Mouse (Mus musculus) MEL (cell line): ENCODE measurements around the gene 1700017D01Rik. TPM values are rescaled to one million over a fixed set of nuclear protein-coding genes. Genes with fewer than 3 reads are reported as not detected.
"Not testable (repeated sequence)": the region's sequence is repeated elsewhere in the genome, so short reads cannot be mapped to it uniquely, and the experiment has no call there.

Experiments
- DNase-seq: peaks from one replicate; pipeline ENCODE4 v3.0.0; 2011; ENCODE audit warnings: low read depth, low spot score
- H3K27ac ChIP-seq: 2 replicates; pipeline ENCODE4 v1.5.1; 2012; ENCODE audit warnings: low read depth, mild to moderate bottlenecking, control low read depth, low read length, moderate library complexity; ENCODE audit not compliant: control insufficient read depth
- H3K27me3 ChIP-seq, 2 experiments: fragments of 150-350 bp in 1 of 2; sonication (generic) in 1 of 2; 2 replicates each; pipeline ENCODE4 v1.6.1; 2012; ENCODE audit warnings: low read length in 2 of 2, mild to moderate bottlenecking in 2 of 2, improper control_type of control experiment in 1 of 2, moderate library complexity in 1 of 2; ENCODE audit not compliant: insufficient read depth in 2 of 2, control insufficient read depth in 1 of 2
- H3K36me3 ChIP-seq, 2 experiments: 2 replicates each; pipeline ENCODE4 v1.6.1; 2012 to 2014; ENCODE audit warnings: low read length in 2 of 2, improper control_type of control experiment in 1 of 2, inconsistent platforms in 1 of 2, mild to moderate bottlenecking in 1 of 2; ENCODE audit not compliant: insufficient read depth in 2 of 2, control insufficient read depth in 1 of 2
- H3K4me1 ChIP-seq, 2 experiments: fragments of 150-350 bp in 1 of 2; sonication (generic) in 1 of 2; 2 replicates each; pipeline ENCODE4 v1.6.1; 2012; ENCODE audit warnings: low read length in 2 of 2, improper control_type of control experiment in 1 of 2, mild to moderate bottlenecking in 1 of 2; ENCODE audit not compliant: insufficient read depth in 2 of 2, control insufficient read depth in 1 of 2
- H3K4me3 ChIP-seq, 2 experiments: fragments of 150-350 bp in 1 of 2; sonication (generic) in 1 of 2; 2 replicates each; pipeline ENCODE4 v1.5.1; 2012; ENCODE audit warnings: low read depth in 2 of 2, low read length in 2 of 2, mild to moderate bottlenecking in 2 of 2, moderate library complexity in 2 of 2, control low read depth in 1 of 2, improper control_type of control experiment in 1 of 2; ENCODE audit not compliant: control insufficient read depth in 1 of 2, insufficient read depth in 1 of 2
- H3K79me2 ChIP-seq: 2 replicates; pipeline ENCODE4 v1.6.1; 2012; ENCODE audit warnings: mild to moderate bottlenecking, low read length, moderate library complexity; ENCODE audit not compliant: control insufficient read depth, poor library complexity, insufficient read depth
- H3K9ac ChIP-seq: 2 replicates; pipeline ENCODE4 v1.6.1; 2012; ENCODE audit warnings: low read depth, mild to moderate bottlenecking, control low read depth, low read length, moderate library complexity; ENCODE audit not compliant: control insufficient read depth, poor library complexity, severe bottlenecking
- H3K9me3 ChIP-seq: fragments of 150-350 bp; sonication (generic); replicated peaks from 2 replicates; pipeline ENCODE4 v1.6.1; 2012; ENCODE audit warnings: mild to moderate bottlenecking, low read length, improper control_type of control experiment, moderate library complexity; ENCODE audit not compliant: insufficient read depth
- CHD2 ChIP-seq: IDR thresholded peaks from 2 replicates; pipeline ENCODE4 v1.6.1; 2011; ENCODE audit warnings: low read length, improper control_type of control experiment
- ELF1 ChIP-seq: IDR thresholded peaks from 2 replicates; pipeline ENCODE4 v1.6.1; 2014; ENCODE audit warnings: low read depth, mild to moderate bottlenecking, inconsistent platforms, low read length, improper control_type of control experiment, moderate library complexity
- ETS1 ChIP-seq: IDR thresholded peaks from 2 replicates; pipeline ENCODE4 v1.6.1; 2012; ENCODE audit warnings: low read depth, mild to moderate bottlenecking, inconsistent platforms, low read length, improper control_type of control experiment, moderate library complexity
- GATA1 ChIP-seq: IDR thresholded peaks from 2 replicates; pipeline ENCODE4 v1.6.1; 2011; ENCODE audit warnings: low read depth, low read length, improper control_type of control experiment
- JUND ChIP-seq: IDR thresholded peaks from 2 replicates; pipeline ENCODE4 v1.6.1; 2011; ENCODE audit warnings: low read depth, mild to moderate bottlenecking, improper control_type of control experiment, low read length
- MAX ChIP-seq: IDR thresholded peaks from 2 replicates; pipeline ENCODE4 v1.6.1; 2011; ENCODE audit warnings: low read length, improper control_type of control experiment
- MAZ ChIP-seq: IDR thresholded peaks from 2 replicates; pipeline ENCODE4 v1.6.1; 2012; ENCODE audit warnings: low read depth, mild to moderate bottlenecking, inconsistent platforms, low read length, improper control_type of control experiment
- MYB ChIP-seq: IDR thresholded peaks from 2 replicates; pipeline ENCODE4 v1.6.1; 2011; ENCODE audit warnings: mild to moderate bottlenecking, low read depth, low read length, improper control_type of control experiment
- MYC ChIP-seq: IDR thresholded peaks from 2 replicates; pipeline ENCODE4 v1.6.1; 2011; ENCODE audit warnings: low read depth, mild to moderate bottlenecking, low read length, improper control_type of control experiment, moderate library complexity
- NELFE ChIP-seq: IDR thresholded peaks from 2 replicates; pipeline ENCODE4 v1.6.1; 2011; ENCODE audit warnings: low read depth, low read length, improper control_type of control experiment
- NRF1 ChIP-seq: IDR thresholded peaks from 2 replicates; pipeline ENCODE4 v1.6.1; 2014; ENCODE audit warnings: low read depth, mild to moderate bottlenecking, inconsistent platforms, low read length, improper control_type of control experiment, moderate library complexity; ENCODE audit not compliant: poor library complexity, insufficient read depth, severe bottlenecking
- POLR2A ChIP-seq, 2 experiments: IDR thresholded peaks; 2 replicates each; pipeline ENCODE4 v1.6.1; 2011 to 2012; ENCODE audit warnings: low read length in 2 of 2, mild to moderate bottlenecking in 2 of 2, control low read depth in 1 of 2, improper control_type of control experiment in 1 of 2, low read depth in 1 of 2, moderate library complexity in 1 of 2; ENCODE audit not compliant: control insufficient read depth in 1 of 2, insufficient read depth in 1 of 2, poor library complexity in 1 of 2
- RAD21 ChIP-seq: IDR thresholded peaks from 2 replicates; pipeline ENCODE4 v1.6.1; 2011; ENCODE audit warnings: mild to moderate bottlenecking, low read depth, low read length, improper control_type of control experiment
- TAL1 ChIP-seq: IDR thresholded peaks from 2 replicates; pipeline ENCODE4 v1.6.1; 2012; ENCODE audit warnings: mild to moderate bottlenecking, inconsistent platforms, low read length, moderate library complexity, mixed read lengths
- ZC3H11A ChIP-seq: IDR thresholded peaks from 2 replicates; pipeline ENCODE4 v1.6.1; 2012; ENCODE audit warnings: low read depth, mild to moderate bottlenecking, inconsistent platforms, low read length, improper control_type of control experiment
- ZMIZ1 ChIP-seq: IDR thresholded peaks from 2 replicates; pipeline ENCODE4 v1.6.1; 2012; ENCODE audit warnings: low read depth, mild to moderate bottlenecking, inconsistent platforms, low read length, improper control_type of control experiment, moderate library complexity
- polyA plus RNA-seq, 2 experiments: library from polyadenylated mRNA; stranded (reverse) in 1 of 2; unstranded in 1 of 2; fragments of >175 nt in 1 of 2; fragments of >200 nt in 1 of 2; gene quantifications; 2 replicates each; pipeline versions ENCODE4 v1.2.1 to v1.2.4; 2012; ENCODE audit warnings: low replicate concordance in 2 of 2, low read depth in 1 of 2; ENCODE audit not compliant: insufficient read length in 2 of 2, insufficient read depth in 1 of 2, missing spikeins in 1 of 2
- total RNA-seq: library from RNA; depleted of rRNA; stranded (reverse); fragments of 300-350 nt; gene quantifications from 2 replicates; pipeline ENCODE4 v1.2.3, GENCODE M21; 2012

The 1700017D01Rik gene
- total and polyA plus RNA-seq, 3 experiments = not detected

DNA sequence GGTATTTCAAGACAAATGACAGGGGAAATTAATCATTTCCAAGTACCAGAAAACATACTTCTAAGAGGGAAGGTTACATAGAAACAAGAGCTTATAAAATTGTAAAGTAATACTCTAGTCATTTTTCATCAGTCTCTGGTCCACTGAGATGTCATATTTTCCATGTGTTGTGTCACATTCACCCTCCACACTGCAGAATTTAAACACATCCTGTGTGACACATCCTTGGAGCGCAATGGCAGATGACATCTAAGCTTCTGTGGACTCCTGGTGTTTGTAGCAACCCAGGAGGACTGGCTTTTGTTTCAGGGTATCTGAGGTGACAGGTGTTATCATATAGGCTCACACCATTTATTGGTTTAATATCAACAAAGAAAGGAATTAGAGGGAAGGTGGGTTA lies 974 bp downstream of the 1700017D01Rik start:
- Histone ChIP-seq H3K9ac (no peak overlapping the region), H3K36me3 (no peaks in the 10 kb centered on the region), H3K9me3 (no peaks in the 10 kb centered on the region), H3K27ac (no peak overlapping the region), H3K27me3 (peaks cover 0 to 2% of the 10 kb centered on the region in 2 experiments; a peak in 1 of 4 replicates), H3K79me2 (no peaks in the 10 kb centered on the region), H3K4me1 (no peaks in the 10 kb centered on the region), H3K4me3 (no peak overlapping the region)
- TF ChIP-seq MAZ = no peak
- no peak for TF ChIP-seq MYC
- TF ChIP-seq ZMIZ1 = no peak
- no peak for TF ChIP-seq ZC3H11A
- no peak for TF ChIP-seq RAD21
- no peak for TF ChIP-seq JUND
- TF ChIP-seq CHD2 = no peak
- no peak for TF ChIP-seq MYB
- TF ChIP-seq NELFE = no peak
- no peak for TF ChIP-seq GATA1
- TF ChIP-seq ETS1 = no peak
- no peak for TF ChIP-seq MAX
- DNase-seq = no peak

DNA sequence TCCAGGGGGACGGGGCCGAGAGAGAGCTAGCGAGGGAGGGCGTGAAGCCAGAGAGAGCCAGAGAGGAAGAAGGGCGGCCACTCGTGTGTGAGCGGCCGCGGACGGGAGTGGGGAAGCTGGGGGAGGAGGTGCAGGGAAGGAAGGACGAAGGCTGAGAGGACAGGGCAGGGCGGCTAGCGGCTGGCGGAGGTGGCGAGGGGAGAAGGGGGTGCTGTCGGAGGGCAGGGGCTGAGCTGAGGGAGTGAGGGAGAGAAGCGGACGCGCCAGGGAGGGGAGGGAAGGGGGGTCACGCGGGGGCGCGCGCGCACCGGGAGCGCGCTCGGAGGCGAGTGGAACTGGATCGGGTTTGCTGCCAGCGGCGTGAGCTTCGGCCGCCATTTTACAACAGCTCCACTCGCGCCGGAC lies 9.7 kb downstream of the 1700017D01Rik start:
- H3K9me3 ChIP-seq, H3K4me3 ChIP-seq, DNase-seq, H3K27me3 ChIP-seq, H3K4me1 ChIP-seq, H3K9ac ChIP-seq, H3K27ac ChIP-seq, H3K36me3 ChIP-seq, H3K79me2 ChIP-seq: not testable (repeated sequence)

DNA sequence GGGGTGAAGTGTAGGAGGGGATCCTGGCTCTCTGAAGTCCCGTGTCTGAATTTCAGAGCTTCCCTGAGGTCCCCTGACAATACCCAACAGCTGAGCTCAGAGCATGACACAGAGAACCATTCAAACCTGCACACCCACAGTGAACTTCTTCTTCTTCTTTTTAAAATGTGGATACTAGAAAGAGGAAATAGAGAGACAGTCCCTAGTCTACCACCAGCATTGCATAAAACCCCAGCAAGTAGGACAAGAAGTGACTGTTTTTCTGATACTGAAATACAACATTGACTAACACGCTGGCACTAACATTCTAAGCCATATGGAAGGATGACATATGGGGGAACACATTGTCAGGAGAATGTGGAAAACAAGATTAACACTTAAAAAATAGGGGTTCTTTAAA lies 11.3 kb downstream of the 1700017D01Rik start:
- Histone ChIP-seq H3K27me3 (no peaks in the 10 kb centered on the region; a peak in 1 of 4 replicates), H3K9me3 (no peaks in the 10 kb centered on the region), H3K27ac (no peak overlapping the region), H3K4me3 (no peak overlapping the region), H3K36me3 (no peaks in the 10 kb centered on the region), H3K79me2 (no peaks in the 10 kb centered on the region), H3K4me1 (no peaks in the 10 kb centered on the region), H3K9ac (no peak overlapping the region)
- TF ChIP-seq ELF1 (no peak), MAX (no peak), ETS1 (no peak), MYB (no peak), NRF1 (no peak), TAL1 (no peak), POLR2A (IDR thresholded peaks at IDR 0.05; ENCODE audit: control insufficient read depth in 1 of 2, insufficient read depth in 1 of 2, low read depth in 1 of 2, low read length in 2 of 2, poor library complexity in 1 of 2) (no peak), JUND (no peak)
- no peak for DNase-seq
